Mouse (Mus musculus): Measurements from ENCODE around the gene Hdac4. TPM values are rescaled to one million over a fixed set of nuclear protein-coding genes. Genes with fewer than 3 reads are reported as not detected.

The Hdac4 gene
- polyA plus RNA-seq, 1 experiment from 2014 or later = 38.0 TPM

- H3K27ac ChIP-seq (ENCODE audit: low read depth, low read length) = no peak overlapping the region
- no peaks in the 10 kb centered on the region for H3K9me3 ChIP-seq (ENCODE audit: control insufficient read depth, low read length)
- H3K9ac ChIP-seq (replicated peaks; ENCODE audit: low read depth, low read length) = no peak overlapping the region
- ATAC-seq (ENCODE audit: low read depth) = no peak
- no peak overlapping the region for H3K4me2 ChIP-seq (ENCODE audit: low read depth, low read length)
- 0 out of 2 replicates have a peak, but pooled peaks cover 9% of the 10 kb centered on the region for H3K4me1 ChIP-seq (ENCODE audit: control insufficient read depth, insufficient read depth, low read length)
- H3K27me3 ChIP-seq (ENCODE audit: control insufficient read depth, insufficient read depth, low read length) = no peaks in the 10 kb centered on the region
- 92% methylated on average over 11 of the region's 11 CpGs for WGBS
- H3K4me3 ChIP-seq (ENCODE audit: low read depth, low read length) = no peak overlapping the region
- H3K36me3 ChIP-seq (ENCODE audit: control insufficient read depth, insufficient read depth, low read length) = no peaks in the 10 kb centered on the region
Observed at GRCm38 (mm10) chr1:92079982-92080537, 115.4 kb downstream of the Hdac4 start.

- H3K36me3 ChIP-seq (ENCODE audit: control insufficient read depth, insufficient read depth, low read length) = no peaks in the 10 kb centered on the region
- no peak overlapping the region for H3K4me3 ChIP-seq (ENCODE audit: low read depth, low read length)
- no peak overlapping the region for H3K4me2 ChIP-seq (ENCODE audit: low read depth, low read length)
- H3K27me3 ChIP-seq (ENCODE audit: control insufficient read depth, insufficient read depth, low read length) = no peaks in the 10 kb centered on the region
- WGBS = 76% methylated on average over 6 of the region's 6 CpGs
- no peak overlapping the region for H3K27ac ChIP-seq (ENCODE audit: low read depth, low read length)
- no peaks in the 10 kb centered on the region for H3K9me3 ChIP-seq (ENCODE audit: control insufficient read depth, low read length)
- 0 out of 2 replicates have a peak, but pooled peaks cover 3% of the 10 kb centered on the region for H3K4me1 ChIP-seq (ENCODE audit: control insufficient read depth, insufficient read depth, low read length)
- no peak overlapping the region for H3K9ac ChIP-seq (replicated peaks; ENCODE audit: low read depth, low read length)
- ATAC-seq (ENCODE audit: low read depth) = no peak
Observed at GRCm38 (mm10) chr1:92075312-92075711, 120.2 kb downstream of the Hdac4 start.

- no peak overlapping the region for H3K4me2 ChIP-seq (ENCODE audit: low read depth, low read length)
- no peak overlapping the region for H3K27ac ChIP-seq (ENCODE audit: low read depth, low read length)
- no peaks in the 10 kb centered on the region for H3K27me3 ChIP-seq (ENCODE audit: control insufficient read depth, insufficient read depth, low read length)
- H3K4me3 ChIP-seq (ENCODE audit: low read depth, low read length) = no peak overlapping the region
- H3K9me3 ChIP-seq (ENCODE audit: control insufficient read depth, low read length) = no peaks in the 10 kb centered on the region
- H3K4me1 ChIP-seq (ENCODE audit: control insufficient read depth, insufficient read depth, low read length) = 0 out of 2 replicates have a peak, but pooled peaks cover 3% of the 10 kb centered on the region
- H3K9ac ChIP-seq (replicated peaks; ENCODE audit: low read depth, low read length) = no peak overlapping the region
- H3K36me3 ChIP-seq (ENCODE audit: control insufficient read depth, insufficient read depth, low read length) = no peaks in the 10 kb centered on the region
- WGBS = 96% methylated on average over 3 of the region's 3 CpGs
- ATAC-seq (ENCODE audit: low read depth) = no peak
Observed at GRCm38 (mm10) chr1:92074655-92075054, 120.8 kb downstream of the Hdac4 start.

- no peak overlapping the region for H3K4me2 ChIP-seq (ENCODE audit: low read depth, low read length)
- H3K9ac ChIP-seq (replicated peaks; ENCODE audit: low read depth, low read length) = no peak overlapping the region
- no peaks in the 10 kb centered on the region for H3K4me1 ChIP-seq (ENCODE audit: control insufficient read depth, insufficient read depth, low read length)
- H3K4me3 ChIP-seq (ENCODE audit: low read depth, low read length) = no peak overlapping the region
- H3K27ac ChIP-seq (ENCODE audit: low read depth, low read length) = no peak overlapping the region
- no peaks in the 10 kb centered on the region for H3K9me3 ChIP-seq (ENCODE audit: control insufficient read depth, low read length)
- no peak; the same call in 1 of the 2 replicates for ATAC-seq (ENCODE audit: low read depth)
- no peaks in the 10 kb centered on the region for H3K27me3 ChIP-seq (ENCODE audit: control insufficient read depth, insufficient read depth, low read length)
- WGBS = 16% methylated on average over 2 of the region's 2 CpGs
- no peaks in the 10 kb centered on the region for H3K36me3 ChIP-seq (ENCODE audit: control insufficient read depth, insufficient read depth, low read length)
Observed at GRCm38 (mm10) chr1:92069932-92070677, 125.4 kb downstream of the Hdac4 start.

- H3K27me3 ChIP-seq (ENCODE audit: control insufficient read depth, insufficient read depth, low read length) = no peaks in the 10 kb centered on the region
- no peaks in the 10 kb centered on the region for H3K4me1 ChIP-seq (ENCODE audit: control insufficient read depth, insufficient read depth, low read length)
- no peak overlapping the region for H3K4me3 ChIP-seq (ENCODE audit: low read depth, low read length)
- H3K4me2 ChIP-seq (ENCODE audit: low read depth, low read length) = no peak overlapping the region
- no peak overlapping the region for H3K27ac ChIP-seq (ENCODE audit: low read depth, low read length)
- no peak for ATAC-seq (ENCODE audit: low read depth)
- WGBS = 89% methylated on average over 7 of the region's 7 CpGs
- no peaks in the 10 kb centered on the region for H3K36me3 ChIP-seq (ENCODE audit: control insufficient read depth, insufficient read depth, low read length)
- no peak overlapping the region for H3K9ac ChIP-seq (replicated peaks; ENCODE audit: low read depth, low read length)
- no peaks in the 10 kb centered on the region for H3K9me3 ChIP-seq (ENCODE audit: control insufficient read depth, low read length)
Observed at GRCm38 (mm10) chr1:92069464-92069863, 126.0 kb downstream of the Hdac4 start.

- Histone ChIP-seq H3K9me3 (ENCODE audit: control insufficient read depth, low read length) (no peaks in the 10 kb centered on the region), H3K27ac (ENCODE audit: low read depth, low read length) (no peak overlapping the region), H3K9ac (replicated peaks; ENCODE audit: low read depth, low read length) (no peak overlapping the region), H3K4me2 (ENCODE audit: low read depth, low read length) (no peak overlapping the region), H3K4me3 (ENCODE audit: low read depth, low read length) (no peak overlapping the region), H3K27me3 (ENCODE audit: control insufficient read depth, insufficient read depth, low read length) (no peaks in the 10 kb centered on the region), H3K36me3 (ENCODE audit: control insufficient read depth, insufficient read depth, low read length) (no peaks in the 10 kb centered on the region), H3K4me1 (ENCODE audit: control insufficient read depth, insufficient read depth, low read length) (peaks cover 27% of the 10 kb centered on the region)
- WGBS = 89% methylated on average over 5 of the region's 5 CpGs
- no peak for ATAC-seq (ENCODE audit: low read depth)
Observed at GRCm38 (mm10) chr1:92064307-92064706, 131.2 kb downstream of the Hdac4 start.

- peaks cover 27% of the 10 kb centered on the region for H3K4me1 ChIP-seq (ENCODE audit: control insufficient read depth, insufficient read depth, low read length)
- ATAC-seq (ENCODE audit: low read depth) = no peak
- peak overlapping the region; percentile 69; the same call in 1 of the 2 replicates for H3K27ac ChIP-seq (ENCODE audit: low read depth, low read length)
- H3K27me3 ChIP-seq (ENCODE audit: control insufficient read depth, insufficient read depth, low read length) = no peaks in the 10 kb centered on the region
- H3K9me3 ChIP-seq (ENCODE audit: control insufficient read depth, low read length) = no peaks in the 10 kb centered on the region
- H3K36me3 ChIP-seq (ENCODE audit: control insufficient read depth, insufficient read depth, low read length) = no peaks in the 10 kb centered on the region
- 93% methylated on average over 3 of the region's 3 CpGs for WGBS
- no peak overlapping the region for H3K9ac ChIP-seq (replicated peaks; ENCODE audit: low read depth, low read length)
- no peak overlapping the region for H3K4me3 ChIP-seq (ENCODE audit: low read depth, low read length)
- no peak overlapping the region for H3K4me2 ChIP-seq (ENCODE audit: low read depth, low read length)
Observed at GRCm38 (mm10) chr1:92063271-92063670, 132.2 kb downstream of the Hdac4 start.

- no peaks in the 10 kb centered on the region for H3K36me3 ChIP-seq (ENCODE audit: control insufficient read depth, insufficient read depth, low read length)
- H3K4me2 ChIP-seq (ENCODE audit: low read depth, low read length) = no peak overlapping the region
- peak overlapping the region; percentile 73 for H3K27ac ChIP-seq (ENCODE audit: low read depth, low read length)
- H3K4me3 ChIP-seq (ENCODE audit: low read depth, low read length) = no peak overlapping the region
- no peaks in the 10 kb centered on the region for H3K27me3 ChIP-seq (ENCODE audit: control insufficient read depth, insufficient read depth, low read length)
- peaks cover 27% of the 10 kb centered on the region for H3K4me1 ChIP-seq (ENCODE audit: control insufficient read depth, insufficient read depth, low read length)
- WGBS = 23% methylated on average over 8 of the region's 8 CpGs
- no peaks in the 10 kb centered on the region for H3K9me3 ChIP-seq (ENCODE audit: control insufficient read depth, low read length)
- ATAC-seq (ENCODE audit: low read depth) = peak; percentile 91
- no peak overlapping the region for H3K9ac ChIP-seq (replicated peaks; ENCODE audit: low read depth, low read length)
Observed at GRCm38 (mm10) chr1:92061198-92062073, 134.1 kb downstream of the Hdac4 start.

Data from neural tube, embryonic 14.5 days (tissue).